Comparison of ENCODE assay signal across 9 mouse cellular contexts in the genomic region with DNA sequence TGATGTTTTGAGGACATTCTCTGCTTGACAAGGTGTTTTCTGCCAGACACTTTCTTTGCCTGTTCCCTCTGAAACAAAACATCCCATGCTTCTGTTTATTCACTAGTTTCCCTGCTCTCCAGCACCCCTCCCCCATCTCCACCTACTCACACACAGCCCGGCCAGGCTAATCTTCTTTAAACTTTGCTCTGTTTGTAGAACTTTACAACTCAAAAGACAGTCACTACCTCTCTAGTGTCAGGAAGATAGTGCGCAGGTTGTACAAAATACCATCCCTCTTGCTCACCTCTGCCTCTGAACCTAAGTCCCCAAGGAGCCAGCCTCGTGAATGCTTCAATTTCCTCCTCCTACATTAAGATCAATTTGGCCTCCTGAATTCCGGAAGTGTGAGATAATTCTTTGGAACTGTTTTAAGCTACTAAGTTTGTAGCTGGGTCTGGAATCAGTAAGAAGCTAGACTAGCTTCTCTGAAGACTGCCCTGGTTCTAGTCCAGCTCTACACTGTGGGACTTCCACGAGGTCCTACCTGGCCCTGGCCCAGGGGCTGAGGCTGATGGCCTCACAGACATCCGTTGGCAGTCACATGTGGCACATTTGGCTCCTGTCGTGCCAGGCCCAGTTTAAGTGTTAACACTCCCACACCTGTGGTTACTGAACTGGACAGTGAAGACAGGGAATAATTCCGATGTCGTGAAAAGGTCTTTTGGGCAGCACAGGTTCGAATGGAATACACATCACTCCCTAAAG. TPM values are rescaled to one million over a fixed set of nuclear protein-coding genes. Genes with fewer than 3 reads are reported as not detected.
DNase-seq lines count a peak whose midpoint lies in the region; ATAC-seq lines count a peak whose summit lies in the region.
"Had no signal": no experiment of that assay in that cellular context is flagged by ENCODE, and none has a peak within 500 bp of the region (broad histone marks: within the 10 kb centered on the region; RNA-seq: fewer than 3 reads in every experiment).

No protein-coding gene starts in this region.

- H3K4me3 ChIP-seq in kidney, embryonic 15.5 days (replicated peaks) = no peak overlapping the region

- 39% methylated on average over 10 of the region's 10 CpGs for WGBS in kidney, embryonic 15.5 days

- H3K27ac ChIP-seq in kidney, embryonic 15.5 days = peak overlapping the region; percentile 43

- ATAC-seq in kidney, embryonic 15.5 days (replicated peaks; ENCODE audit: low FRiP score) = no peak

- peaks cover 30% of the 10 kb centered on the region for H3K4me1 ChIP-seq in kidney, embryonic 15.5 days

- H3K9ac ChIP-seq in kidney, embryonic 15.5 days = no peak overlapping the region

- no peaks in the 10 kb centered on the region for H3K9me3 ChIP-seq in kidney, embryonic 15.5 days (replicated peaks)

- H3K36me3 ChIP-seq in kidney, embryonic 15.5 days = no peaks in the 10 kb centered on the region

- H3K4me2 ChIP-seq in kidney, embryonic 15.5 days = no peak overlapping the region

- H3K27me3 ChIP-seq in kidney, embryonic 15.5 days = no peaks in the 10 kb centered on the region

- peak; percentile 48 for DNase-seq in 3T3-L1 (ENCODE audit: low read depth, low spot score)
- peak; percentile 32 for DNase-seq in adrenal gland, postnatal 25 days
- DNase-seq in gastrocnemius, postnatal 25 days = peak; percentile 9
- no peak for DNase-seq in thymus, postnatal 36 days
- DNase-seq in ovary, postnatal 10 days (ENCODE audit: low spot score) = no peak
- DNase-seq in frontal cortex, postnatal 14 days (ENCODE audit: low spot score in 2 of 2) = no peak
- DNase-seq in lung, adult 18-20 months = no peak
- DNase-seq: thymus, postnatal 4 days had no signal

RNA-seq across cellular contexts. Expression of a gene that starts 31.7 kb away (rescaled TPM):
- 121 and 138 TPM in 2 replicates for total RNA-seq in adrenal gland, postnatal 25 days (2021)
- total RNA-seq in gastrocnemius, postnatal 25 days (2021) = 10 to 100 TPM; 32.6 to 36.0 TPM
- polyA plus RNA-seq in kidney, embryonic 15.5 days (2015; fragmentation: Nextera tagmentation; extraction: Ambion mirVana) = 31.0 and 33.5 TPM in 2 replicates

Comparison
In these comparisons a context has a peak if more than half of its experiments do, and no peak if none do; other contexts are left out.
1. DNase-seq: peak in 3T3-L1 (single experiment), adrenal gland, postnatal 25 days (single experiment) and gastrocnemius, postnatal 25 days (single experiment); none in thymus, postnatal 36 days (0 of 2), ovary, postnatal 10 days (single experiment), frontal cortex, postnatal 14 days (0 of 2) and lung, adult 18-20 months (0 of 2).